Mouse (Mus musculus): ENCODE data around the gene Pde7b.

DNA sequence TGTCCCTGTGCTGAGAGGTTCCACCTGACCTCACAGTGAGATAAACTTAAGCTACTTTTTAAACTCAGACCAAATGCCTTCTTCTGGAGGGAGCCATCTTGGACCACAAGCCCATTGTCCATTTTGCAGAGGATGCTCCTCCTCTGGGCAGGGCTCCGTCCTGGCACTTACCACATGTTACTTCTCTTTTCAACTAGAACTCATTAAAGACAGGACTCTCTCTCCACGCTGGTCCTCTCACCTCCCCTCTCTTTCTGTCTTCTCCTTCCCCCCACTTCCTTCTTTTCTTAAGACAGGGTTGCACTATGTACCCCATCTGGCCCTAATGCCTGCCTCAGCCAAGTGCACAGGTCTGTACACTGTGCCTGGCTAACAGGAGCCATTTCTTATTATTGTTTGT, 217.8 kb downstream of the Pde7b start:
- TF ChIP-seq CTCF (IDR thresholded peaks at IDR 0.05; ENCODE audit: extremely low read depth, insufficient read depth, low read length) = no peak
- TF ChIP-seq POLR2A (IDR thresholded peaks at IDR 0.05; ENCODE audit: extremely low read depth, insufficient read depth, low read length) = no peak
